In the genomic region with DNA sequence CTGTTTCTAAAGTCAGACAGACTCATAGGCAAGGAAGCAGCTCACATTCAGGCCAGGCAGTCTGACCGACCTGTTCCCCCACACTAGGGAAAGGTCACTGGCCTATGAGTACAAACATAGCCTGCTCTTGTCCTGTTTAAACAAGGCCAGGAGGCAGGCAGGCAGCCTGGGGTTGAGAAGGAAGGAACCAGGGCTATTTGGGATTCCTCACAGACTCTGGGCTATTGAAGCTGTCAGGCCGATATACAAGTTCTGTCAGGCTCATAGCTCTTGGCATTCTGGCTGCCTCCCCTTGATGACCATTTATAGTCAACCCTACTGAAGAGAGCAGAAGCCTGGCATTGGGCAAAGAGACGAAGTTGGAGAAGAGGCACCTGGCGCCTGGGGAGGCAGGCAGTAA, we compare ENCODE assay signal across 27 mouse cellular contexts. TPM values are rescaled to one million over a fixed set of nuclear protein-coding genes. Genes with fewer than 3 reads are reported as not detected.
DNase-seq lines count a peak whose midpoint lies in the region; ATAC-seq and TF ChIP-seq lines count a peak whose summit lies in the region.
"Had no signal": no experiment of that assay in that cellular context is flagged by ENCODE, and none has a peak within 500 bp of the region (broad histone marks: within the 10 kb centered on the region; RNA-seq: fewer than 3 reads in every experiment).

No protein-coding gene starts in this region.

- no peak overlapping the region for H3K4me2 ChIP-seq in intestine, embryonic 14.5 days (ENCODE audit: low read length)
- no peak overlapping the region for H3K4me2 ChIP-seq in intestine, postnatal 0 days (replicated peaks; ENCODE audit: low read depth)
- no peak overlapping the region for H3K4me2 ChIP-seq in liver, postnatal 0 days (ENCODE audit: low read depth, low read length)

- H3K27me3 ChIP-seq in intestine, embryonic 14.5 days (replicated peaks; ENCODE audit: control insufficient read depth, insufficient read depth, low read length): no peaks in the 10 kb centered on the region
- H3K27me3 ChIP-seq in intestine, postnatal 0 days (replicated peaks; ENCODE audit: control insufficient read depth, insufficient read depth, low read length): no peaks in the 10 kb centered on the region
- H3K27me3 ChIP-seq in liver, postnatal 0 days (ENCODE audit: insufficient read depth, low read length): no peaks in the 10 kb centered on the region

- TF ChIP-seq EP300 in liver, postnatal 0 days (IDR thresholded peaks at IDR 0.05; ENCODE audit: low read depth): no peak

- no peak for TF ChIP-seq CTCF in intestine, postnatal 0 days (IDR thresholded peaks at IDR 0.05; ENCODE audit: low read depth)
- no peak for TF ChIP-seq CTCF in liver, postnatal 0 days (IDR thresholded peaks at IDR 0.05; ENCODE audit: low read depth)

- peak overlapping the region; percentile 69; the same call in 1 of the 2 replicates for H3K27ac ChIP-seq in intestine, embryonic 14.5 days (ENCODE audit: low read depth)
- no peak overlapping the region for H3K27ac ChIP-seq in intestine, postnatal 0 days (ENCODE audit: low read depth, low read length)
- 0 out of 2 replicates have a peak overlapping the region, but pooled peaks have one; percentile 0 for H3K27ac ChIP-seq in liver, postnatal 0 days (ENCODE audit: low read depth)
- H3K27ac ChIP-seq: embryonic facial prominence, embryonic 10.5 days; hindbrain, postnatal 0 days had no signal

- ATAC-seq in intestine, embryonic 14.5 days (replicated peaks; ENCODE audit: low FRiP score, low TSS enrichment, low read depth): no peak
- ATAC-seq in intestine, postnatal 0 days: no peak
- ATAC-seq in liver, postnatal 0 days: peak; percentile 71; the same call in 1 of the 2 replicates
- ATAC-seq: forebrain, postnatal 0 days; hindbrain, postnatal 0 days; lung, postnatal 0 days; midbrain, embryonic 16.5 days had no signal

- no peak overlapping the region for H3K9ac ChIP-seq in intestine, embryonic 14.5 days (ENCODE audit: low read length)
- no peak overlapping the region for H3K9ac ChIP-seq in intestine, postnatal 0 days (ENCODE audit: low read depth, low read length)
- no peak overlapping the region for H3K9ac ChIP-seq in liver, postnatal 0 days (replicated peaks)
- H3K9ac ChIP-seq: forebrain, postnatal 0 days had no signal

- peaks cover 16% of the 10 kb centered on the region for H3K4me1 ChIP-seq in intestine, embryonic 14.5 days (replicated peaks; ENCODE audit: control insufficient read depth, insufficient read depth, low read length)
- H3K4me1 ChIP-seq in intestine, postnatal 0 days (replicated peaks; ENCODE audit: control insufficient read depth, insufficient read depth, low read length): no peaks in the 10 kb centered on the region
- H3K4me1 ChIP-seq in liver, postnatal 0 days (ENCODE audit: insufficient read depth): no peaks in the 10 kb centered on the region; the same call in 1 of the 2 replicates
- H3K4me1 ChIP-seq: megakaryocyte, embryonic 14.5 days had no signal

- intact Hi-C loops in heart, postnatal 25 days (cut with DNase I): no loop called here

- no peak overlapping the region for H3K4me3 ChIP-seq in intestine, embryonic 14.5 days (ENCODE audit: low read depth, low read length)
- no peak overlapping the region for H3K4me3 ChIP-seq in intestine, postnatal 0 days (ENCODE audit: low read depth, low read length)
- no peak overlapping the region for H3K4me3 ChIP-seq in liver, postnatal 0 days (ENCODE audit: low read depth, low read length)
- H3K4me3 ChIP-seq: embryonic facial prominence, embryonic 10.5 days; megakaryocyte, embryonic 14.5 days had no signal

- peak; percentile 85 for DNase-seq in heart, adult 11 months
- DNase-seq in heart, postnatal 25 days (ENCODE audit: low spot score): no peak
- no peak for DNase-seq in intestine, embryonic 14.5 days (ENCODE audit: low spot score)
- DNase-seq in liver, postnatal 0 days: peak; percentile 22
- no peak for DNase-seq in spleen, postnatal 36 days (ENCODE audit: low spot score in 2 of 2)
- DNase-seq in layer of hippocampus, postnatal 10 days (ENCODE audit: low spot score in 2 of 2): no peak
- no peak for DNase-seq in layer of hippocampus, postnatal 36 days
- DNase-seq: cerebellum, postnatal 14 days; forebrain, postnatal 0 days; kidney, postnatal 4 days; thymus, postnatal 36 days had no signal

- WGBS in intestine, embryonic 14.5 days: 40% methylated on average over 4 of the region's 4 CpGs
- 61% methylated on average over 4 of the region's 4 CpGs for WGBS in intestine, postnatal 0 days
- WGBS in liver, postnatal 0 days (ENCODE audit: insufficient replicate concordance): 48% methylated on average over 4 of the region's 4 CpGs

- H3K9me3 ChIP-seq in intestine, embryonic 14.5 days (ENCODE audit: control insufficient read depth, low read length): no peaks in the 10 kb centered on the region
- H3K9me3 ChIP-seq in intestine, postnatal 0 days (ENCODE audit: control insufficient read depth): no peaks in the 10 kb centered on the region
- H3K9me3 ChIP-seq in liver, postnatal 0 days (ENCODE audit: low read length): no peaks in the 10 kb centered on the region
- H3K9me3 ChIP-seq: embryonic facial prominence, embryonic 10.5 days; megakaryocyte, embryonic 14.5 days had no signal

- H3K36me3 ChIP-seq in intestine, embryonic 14.5 days (ENCODE audit: control insufficient read depth, insufficient read depth, low read length): no peaks in the 10 kb centered on the region
- H3K36me3 ChIP-seq in intestine, postnatal 0 days (ENCODE audit: control insufficient read depth, insufficient read depth): no peaks in the 10 kb centered on the region
- H3K36me3 ChIP-seq in liver, postnatal 0 days (replicated peaks; ENCODE audit: insufficient read depth, low read length): no peaks in the 10 kb centered on the region

RNA-seq across cellular contexts. Expression of gene Clmp, which starts 25.9 kb away (rescaled TPM):
- total RNA-seq in heart, postnatal 25 days (2021): 1 to 10 TPM; 3.4 to 7.0 TPM
- 43.5 and 43.9 TPM in 2 replicates for polyA plus RNA-seq in intestine, embryonic 14.5 days (2014; fragmentation: Nextera tagmentation; extraction: Ambion mirVana)
- 23.0 and 25.2 TPM in 2 replicates for polyA plus RNA-seq in intestine, postnatal 0 days (2015; fragmentation: Nextera tagmentation; extraction: Ambion mirVana)
- 1.8 and 1.9 TPM in 2 replicates for polyA plus RNA-seq in liver, postnatal 0 days (2015; fragmentation: Nextera tagmentation; extraction: Ambion mirVana)
- total RNA-seq in layer of hippocampus, postnatal 10 days (2021): 10 to 100 TPM; 46.5 to 46.6 TPM
- total RNA-seq in layer of hippocampus, postnatal 36 days (2021): 10 to 100 TPM; 24.6 to 33.8 TPM
- total RNA-seq: MEL had no signal

RNA-seq across cellular contexts. Expression of gene Gm21915, which starts 41.2 kb away (rescaled TPM):
- total RNA-seq in heart, postnatal 25 days (2021): not detected
- not detected in 2 replicates for polyA plus RNA-seq in intestine, embryonic 14.5 days (2014; fragmentation: Nextera tagmentation; extraction: Ambion mirVana)
- not detected in 2 replicates for polyA plus RNA-seq in intestine, postnatal 0 days (2015; fragmentation: Nextera tagmentation; extraction: Ambion mirVana)
- not detected in 2 replicates for polyA plus RNA-seq in liver, postnatal 0 days (2015; fragmentation: Nextera tagmentation; extraction: Ambion mirVana)
- not detected for total RNA-seq in layer of hippocampus, postnatal 10 days (2021)
- not detected for total RNA-seq in layer of hippocampus, postnatal 36 days (2021)
- total RNA-seq: adrenal gland, adult 18-20 months; forebrain, postnatal 0 days; gastrocnemius, adult 18-20 months; granulocyte monocyte progenitor cell, adult 5-6 weeks; hindbrain, postnatal 0 days; layer of hippocampus, postnatal 14 days; left cerebral cortex, postnatal 14 days; MEL had no signal
- polyA plus RNA-seq: embryonic facial prominence, embryonic 10.5 days; forebrain, postnatal 0 days; hindbrain, postnatal 0 days; kidney, embryonic 14.5 days; limb, embryonic 14.5 days; lung, postnatal 0 days; midbrain, embryonic 16.5 days; neural tube, embryonic 11.5 days; spleen, adult 2 months had no signal

Comparison
In these comparisons a context has a peak if more than half of its experiments do, and no peak if none do; other contexts are left out.
1. DNase-seq: peak in heart, adult 11 months (single experiment) and liver, postnatal 0 days (single experiment); none in heart, postnatal 25 days (single experiment), intestine, embryonic 14.5 days (single experiment), spleen, postnatal 36 days (0 of 2), layer of hippocampus, postnatal 10 days (0 of 2) and layer of hippocampus, postnatal 36 days (0 of 2).